Mouse (Mus musculus): ENCODE results near the gene Apbb2.

Apbb2 gene

DNA sequence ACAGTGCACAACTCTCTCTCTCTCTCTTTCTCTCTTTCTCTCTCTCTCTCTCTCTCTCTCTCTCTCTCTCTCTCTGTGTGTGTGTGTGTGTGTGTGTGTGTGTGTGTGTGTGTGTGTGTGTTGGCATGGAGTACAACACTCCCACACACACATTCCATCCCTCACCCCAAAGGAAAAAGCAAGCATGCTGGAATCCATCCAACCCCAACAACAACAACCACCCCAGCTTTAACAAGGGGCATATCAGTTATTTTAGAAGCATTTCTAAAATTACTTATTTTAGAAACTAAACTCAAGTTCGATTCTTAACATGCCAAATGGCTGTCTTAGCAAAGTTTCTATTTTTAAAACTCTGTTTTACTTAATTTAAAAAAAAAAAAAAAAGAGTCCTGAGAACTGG, 68.9 kb downstream of the Apbb2 start:
- no peak for DNase-seq (ENCODE audit: low read depth, low spot score)

DNA sequence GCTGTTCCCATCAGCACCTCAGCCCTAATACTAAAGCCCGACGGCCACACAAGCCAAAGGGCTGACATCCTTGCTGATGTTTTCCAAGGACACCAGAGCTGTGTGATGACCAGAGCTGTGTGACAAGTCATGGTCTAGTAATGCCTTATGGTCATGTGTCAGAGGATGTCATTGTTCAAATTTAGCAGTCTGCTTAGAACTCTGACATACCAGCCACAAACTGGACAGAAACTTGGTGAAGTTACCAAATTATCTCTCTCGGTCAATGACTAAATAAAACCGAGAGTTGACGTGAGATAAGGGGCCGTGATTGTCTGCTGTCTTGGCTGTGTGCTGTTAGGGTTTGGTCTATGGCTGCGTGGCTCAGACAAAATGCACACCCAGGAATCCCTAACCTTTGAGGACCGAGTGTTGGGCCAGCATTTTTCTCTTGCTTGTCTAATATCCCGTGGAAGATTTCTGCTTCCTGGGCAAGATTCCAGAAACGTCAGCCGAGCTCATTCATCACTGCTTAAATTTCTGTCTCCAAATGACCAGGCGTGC, 71.5 kb downstream of the Apbb2 start:
- no peak for DNase-seq (ENCODE audit: low read depth, low spot score)

DNA sequence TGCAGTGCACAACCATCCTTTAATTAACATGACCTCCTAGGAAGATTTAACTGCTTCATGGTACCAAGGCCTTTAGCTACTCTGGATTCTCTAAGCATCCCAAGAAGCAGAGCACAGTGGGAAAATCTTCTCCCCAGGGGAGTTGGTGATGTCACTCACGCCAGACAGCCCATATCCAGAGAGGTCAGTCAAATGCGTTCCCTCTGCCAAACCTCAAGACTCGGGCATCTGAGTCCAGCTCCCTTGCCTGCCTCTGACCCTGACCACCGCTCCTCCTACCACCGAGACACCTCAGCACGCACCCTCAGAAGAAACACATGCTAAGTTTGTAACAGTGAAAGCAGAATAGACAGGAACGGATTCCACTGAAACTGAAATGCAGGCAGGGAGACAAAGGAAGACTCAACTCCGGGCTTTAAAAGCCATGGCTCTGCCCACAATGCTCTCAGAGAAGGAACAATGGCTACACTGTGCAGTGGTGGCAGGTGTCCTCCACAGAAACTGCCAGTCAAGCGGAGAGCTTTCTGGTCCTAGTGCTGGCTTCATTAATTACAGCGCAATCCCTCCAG, 72.9 kb downstream of the Apbb2 start:
- peak; percentile 30 for DNase-seq (ENCODE audit: low read depth, low spot score)

DNA sequence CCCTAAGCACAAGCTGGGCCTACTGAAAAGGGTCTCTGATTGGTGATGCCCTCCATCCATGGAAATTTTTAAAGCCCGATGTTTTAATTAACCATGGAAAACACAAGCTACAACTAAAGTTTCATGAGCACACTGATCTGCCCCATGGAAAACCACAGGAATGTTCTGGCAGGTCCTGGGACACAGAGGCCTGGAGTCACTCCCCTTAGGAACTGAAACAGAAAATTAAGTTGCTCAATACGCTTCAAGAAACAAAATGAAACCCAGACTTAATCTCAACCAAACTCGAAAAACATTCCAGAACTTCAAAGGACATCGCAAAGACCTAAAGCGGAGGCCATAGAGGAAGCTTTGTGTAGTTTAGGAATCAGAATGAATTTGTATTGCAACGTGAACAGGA, 74.8 kb downstream of the Apbb2 start:
- no peak for DNase-seq (ENCODE audit: low read depth, low spot score)

DNA sequence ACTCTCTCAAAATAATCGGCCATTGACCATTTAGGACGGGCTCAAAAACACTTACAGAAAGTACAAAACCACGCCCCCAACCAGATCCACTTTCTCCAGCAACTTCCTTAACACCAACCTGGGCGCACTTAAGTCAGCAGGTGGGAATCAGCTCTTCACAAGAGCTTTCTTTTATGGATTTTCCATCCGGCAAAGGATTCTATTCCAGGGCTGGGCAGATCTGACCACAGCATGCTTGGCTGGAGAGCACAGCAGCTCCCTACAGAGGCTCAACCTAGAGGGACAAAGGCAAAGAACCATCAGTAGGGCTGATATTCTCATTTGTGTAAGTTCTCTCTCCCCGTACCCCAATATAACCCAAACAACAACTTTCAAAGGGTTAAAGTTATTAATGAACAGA, 75.2 kb downstream of the Apbb2 start:
- DNase-seq (ENCODE audit: low read depth, low spot score): no peak

DNA sequence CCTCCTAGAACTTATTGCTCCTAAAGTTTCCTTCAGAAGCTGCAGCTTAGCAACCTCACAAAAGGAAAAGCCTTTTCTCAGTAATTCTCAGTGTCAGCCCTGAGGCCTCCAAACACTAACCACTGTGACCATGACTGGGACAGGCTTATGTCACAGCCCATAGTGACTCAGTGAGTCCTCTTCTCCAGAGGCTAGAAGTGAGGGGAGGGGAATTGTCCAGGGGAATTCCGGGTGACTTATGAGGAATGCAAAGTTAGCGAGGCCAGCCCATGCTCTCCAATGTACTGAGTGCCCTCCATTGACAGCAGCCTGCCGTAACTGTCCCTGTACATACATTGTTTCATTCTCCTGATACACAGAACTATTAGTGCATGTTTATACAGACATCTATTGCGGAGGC, 76.1 kb downstream of the Apbb2 start:
- DNase-seq (ENCODE audit: low read depth, low spot score): no peak

DNA sequence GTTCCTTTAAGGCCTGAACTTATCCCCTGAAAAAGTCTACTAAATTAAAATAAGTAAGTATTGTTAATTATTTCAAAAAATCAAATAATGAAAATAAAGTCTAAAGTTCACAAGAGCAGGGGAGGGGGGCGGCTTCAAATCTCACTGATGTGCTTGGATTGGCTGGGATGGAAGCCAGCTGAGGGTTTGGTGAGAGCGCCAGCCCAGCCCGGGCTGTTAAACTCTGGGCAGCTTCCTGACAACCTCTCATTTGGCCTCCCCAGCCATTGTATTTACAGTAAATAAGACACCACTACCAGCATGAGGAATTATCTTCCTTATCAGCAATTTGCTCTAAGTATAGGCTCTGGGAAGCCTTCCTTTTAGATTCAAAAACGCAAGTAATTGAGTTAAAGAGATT, 77.2 kb downstream of the Apbb2 start:
- no peak for DNase-seq (ENCODE audit: low read depth, low spot score)

DNA sequence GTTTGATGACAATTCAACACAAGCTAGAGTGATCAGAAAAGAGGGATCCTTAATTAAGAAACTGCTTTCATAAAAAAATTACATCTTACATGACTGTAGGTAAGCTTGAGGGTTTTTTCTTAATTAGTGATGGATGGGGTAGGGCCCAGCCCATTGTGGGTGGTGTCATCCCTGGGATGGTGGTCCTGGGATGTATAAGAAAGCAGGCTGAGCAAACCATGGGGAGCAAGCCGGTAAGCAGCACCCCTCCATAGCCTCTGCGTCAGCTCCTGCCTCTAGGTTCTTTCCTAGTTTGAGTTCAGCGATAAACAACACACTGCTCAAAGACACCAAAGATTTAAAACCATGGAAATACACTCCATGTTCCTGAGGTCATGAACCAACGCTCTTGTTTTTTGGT, 78.3 kb downstream of the Apbb2 start:
- DNase-seq (ENCODE audit: low read depth, low spot score): no peak

DNA sequence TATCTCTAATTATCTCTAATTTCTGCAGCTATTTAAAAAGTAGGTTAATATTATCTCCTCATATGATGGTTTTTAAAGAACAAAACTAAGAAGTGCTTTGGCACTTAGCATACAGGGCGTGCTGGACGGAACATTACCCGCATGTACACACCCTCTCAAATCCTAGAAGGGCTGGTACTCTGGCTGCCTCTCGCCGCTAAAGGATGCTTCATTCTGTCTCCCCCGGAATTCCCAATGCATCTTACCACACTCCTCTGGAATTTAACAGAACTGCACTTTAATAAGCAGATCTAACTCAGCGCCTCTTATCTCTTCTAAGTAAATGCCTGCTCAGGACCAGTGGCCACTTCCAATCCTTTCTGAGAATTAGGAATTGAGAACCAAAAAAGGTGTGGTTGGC, 80.8 kb downstream of the Apbb2 start:
- DNase-seq (ENCODE audit: low read depth, low spot score): no peak

DNA sequence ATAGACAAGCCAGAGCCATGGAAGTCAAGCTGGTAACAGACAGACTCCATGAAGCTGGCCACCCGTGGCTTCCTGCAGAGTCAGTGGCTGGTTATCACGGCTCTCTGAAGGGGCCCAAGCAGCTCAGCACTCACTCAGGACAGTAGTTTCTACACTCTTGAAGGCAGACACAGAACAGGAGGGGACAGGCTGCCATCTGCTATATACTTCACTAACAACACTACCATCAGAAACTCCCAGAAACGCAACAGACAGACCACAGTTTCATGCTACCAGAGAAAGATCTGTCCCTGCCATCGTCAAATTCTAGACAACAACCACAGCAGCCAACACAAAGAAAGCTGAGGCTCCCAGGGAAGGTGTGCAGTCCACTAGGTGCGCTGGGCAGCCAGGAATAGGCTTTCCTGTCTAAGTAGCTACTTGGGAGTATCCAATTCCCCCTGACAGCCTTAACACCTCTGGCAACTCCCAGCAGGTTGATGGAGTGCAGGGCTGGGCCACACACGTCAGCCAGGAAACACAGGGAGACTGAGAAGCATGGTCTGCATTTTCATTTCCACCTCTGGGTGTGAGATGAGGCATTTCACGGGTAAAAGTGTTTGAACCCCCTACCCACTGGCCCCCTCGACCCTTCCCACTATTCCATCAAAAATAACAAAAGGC, 81.8 kb downstream of the Apbb2 start:
- DNase-seq (ENCODE audit: low read depth, low spot score): no peak

DNA sequence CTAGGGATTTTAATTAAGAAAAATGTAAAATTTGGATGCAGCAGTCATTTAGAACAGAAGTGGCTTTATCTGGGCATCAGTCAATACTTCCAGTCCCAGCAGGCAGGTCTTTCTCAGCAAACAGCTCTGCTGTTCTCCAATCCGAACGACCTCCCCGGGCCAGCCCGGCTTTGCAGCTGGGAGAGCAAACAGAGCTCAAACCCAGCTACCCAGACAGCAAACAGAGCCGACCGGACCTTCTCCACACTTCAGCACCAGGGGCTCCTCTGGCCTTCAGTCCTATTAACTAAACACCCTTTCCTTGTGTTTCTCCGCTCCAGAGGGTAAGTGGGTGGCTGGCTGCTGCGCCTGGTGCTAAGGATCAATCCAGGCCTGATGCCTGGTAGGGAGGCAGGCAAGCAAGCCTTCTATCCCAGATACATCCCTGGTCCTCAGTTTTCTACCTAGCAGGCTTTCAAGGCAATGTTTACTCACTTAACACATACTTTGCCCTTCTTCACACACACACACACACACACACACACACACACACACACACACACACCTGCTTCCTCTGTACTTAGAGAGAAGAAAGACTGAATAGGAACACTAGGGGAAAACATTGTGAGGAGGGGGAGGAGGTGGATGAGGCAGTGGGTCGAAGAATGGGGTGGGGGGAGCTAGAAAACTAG, 82.9 kb downstream of the Apbb2 start:
- DNase-seq (ENCODE audit: low read depth, low spot score): no peak

DNA sequence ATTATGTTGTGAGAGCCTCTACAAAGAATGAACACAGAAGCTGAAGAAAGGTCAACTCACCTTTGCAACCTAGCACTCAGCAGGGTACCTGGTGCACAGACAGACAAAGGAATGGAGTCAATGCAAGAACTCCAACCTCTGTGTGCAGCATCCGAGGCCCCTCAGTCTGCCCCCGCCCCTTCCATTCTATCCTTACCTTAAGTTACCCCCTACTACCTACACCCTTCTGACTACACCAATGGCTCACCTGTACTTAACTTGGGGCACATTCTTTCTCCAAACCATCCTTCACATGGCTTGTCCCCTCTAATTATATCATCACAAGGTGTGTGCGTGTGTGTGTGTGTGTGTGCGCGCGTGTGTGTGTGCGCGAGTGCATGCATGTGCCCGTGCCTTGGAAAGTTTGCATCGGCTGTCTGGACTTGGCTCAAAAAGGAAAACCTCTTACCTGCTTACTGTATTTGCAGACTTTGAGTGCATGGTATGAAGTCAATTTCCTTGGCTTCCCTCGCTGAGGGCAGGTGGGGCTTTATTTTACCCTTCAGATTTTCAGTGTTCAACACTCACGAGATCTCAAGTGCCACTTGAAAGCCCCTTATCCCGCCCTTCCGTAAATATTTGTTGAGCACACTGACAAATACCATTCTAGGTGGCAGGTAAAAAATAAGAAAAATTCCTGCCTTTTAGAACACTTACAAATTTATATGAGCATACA, 84.7 kb downstream of the Apbb2 start:
- DNase-seq (ENCODE audit: low read depth, low spot score): peak; percentile 24

DNA sequence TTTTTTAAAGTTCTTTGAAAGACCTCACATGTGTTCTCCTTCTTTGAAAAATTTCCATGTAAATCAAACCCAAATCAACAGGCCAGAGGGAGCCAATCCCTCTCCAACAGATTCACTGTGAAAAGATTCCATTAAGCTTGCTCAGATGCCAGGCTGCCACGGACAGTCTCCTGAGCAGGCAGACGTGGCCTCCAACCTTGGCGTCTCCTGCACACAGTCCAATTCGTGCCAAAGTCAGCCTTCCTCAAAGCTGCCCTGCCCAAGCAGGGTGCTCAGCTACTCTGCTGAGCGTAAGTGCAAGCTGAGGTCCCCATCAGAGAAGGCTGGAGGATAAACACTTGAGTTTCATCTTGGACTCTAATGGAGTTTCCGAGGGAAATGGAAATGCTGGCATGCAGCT, 85.8 kb downstream of the Apbb2 start:
- no peak for DNase-seq (ENCODE audit: low read depth, low spot score)

DNA sequence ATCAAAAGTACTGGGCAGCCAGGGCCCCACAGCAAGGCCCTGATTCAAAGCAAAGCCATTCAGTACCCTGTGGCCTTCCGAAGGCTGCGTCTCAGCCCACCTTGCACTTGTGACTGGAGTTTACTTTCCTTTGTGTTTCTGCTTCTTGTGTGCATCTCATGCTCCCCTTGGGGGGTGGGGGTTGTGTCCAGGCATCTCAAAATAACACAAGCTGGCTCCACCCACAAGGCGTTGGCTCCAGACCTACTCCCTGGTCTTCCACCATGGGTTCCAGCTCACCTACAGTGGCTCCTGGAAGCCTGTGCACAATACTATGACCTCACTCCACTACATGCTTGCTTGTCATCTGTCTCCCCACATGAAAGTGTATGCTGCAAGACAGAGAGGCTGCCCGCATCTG, 88.2 kb downstream of the Apbb2 start:
- DNase-seq (ENCODE audit: low read depth, low spot score): peak; percentile 73

DNA sequence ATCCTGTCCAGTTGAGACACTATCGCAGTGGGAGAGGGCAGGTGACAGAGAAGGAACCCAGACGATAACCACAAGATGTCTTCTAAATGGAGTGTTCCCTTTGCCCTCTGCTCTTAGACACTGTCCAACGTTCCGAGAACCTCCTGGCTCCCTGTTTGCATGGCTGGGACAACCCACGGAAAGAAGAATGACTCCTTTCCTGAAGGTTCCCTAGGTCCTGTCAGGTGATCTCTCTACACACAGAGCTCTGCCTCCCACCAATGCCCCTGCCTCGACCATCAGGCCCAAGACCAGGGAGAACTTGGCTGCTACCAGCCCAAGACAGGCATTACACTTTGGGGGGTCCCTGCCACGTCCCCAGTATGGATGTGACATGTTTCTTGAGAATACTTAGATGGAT, 89.0 kb downstream of the Apbb2 start:
- DNase-seq (ENCODE audit: low read depth, low spot score): no peak

DNA sequence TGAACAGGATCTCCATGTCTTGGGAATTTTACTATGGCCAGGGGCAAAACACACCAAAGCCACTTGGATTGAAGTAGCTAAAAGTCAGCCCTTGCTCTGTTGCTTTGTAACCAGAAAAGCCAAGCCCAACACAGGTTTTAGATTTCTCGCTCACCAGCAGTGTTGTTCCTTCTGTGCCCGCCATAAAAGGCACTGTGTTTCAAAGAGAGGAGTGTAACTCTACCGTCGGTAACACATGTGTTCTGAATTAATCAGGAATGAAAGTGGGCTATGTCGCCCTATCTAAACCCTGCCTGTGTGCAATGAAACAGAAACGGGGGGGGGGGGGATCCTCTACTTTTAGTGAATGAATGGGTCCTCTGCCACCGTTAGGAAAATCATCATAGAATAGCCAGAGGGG, 90.0 kb downstream of the Apbb2 start:
- no peak for DNase-seq (ENCODE audit: low read depth, low spot score)

DNA sequence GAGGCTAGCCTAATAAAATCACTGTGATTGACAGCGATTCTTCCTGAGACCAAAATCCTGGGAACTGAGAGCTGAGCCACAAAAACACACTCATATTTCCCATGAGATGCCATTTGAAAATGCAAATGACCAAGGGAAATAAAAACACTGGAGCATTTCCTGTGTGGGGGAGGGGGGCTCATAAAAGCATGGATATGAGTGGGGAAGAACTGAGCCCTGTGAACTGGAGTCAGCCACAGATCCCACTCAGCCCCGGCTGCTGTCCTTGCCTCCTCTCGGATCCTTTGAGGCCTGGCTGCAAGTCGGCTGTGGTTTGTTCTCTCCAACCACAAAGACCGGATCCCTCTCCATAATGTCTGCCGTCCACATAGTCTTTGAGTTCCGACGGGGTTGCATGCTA, 91.5 kb downstream of the Apbb2 start:
- no peak for DNase-seq (ENCODE audit: low read depth, low spot score)

DNA sequence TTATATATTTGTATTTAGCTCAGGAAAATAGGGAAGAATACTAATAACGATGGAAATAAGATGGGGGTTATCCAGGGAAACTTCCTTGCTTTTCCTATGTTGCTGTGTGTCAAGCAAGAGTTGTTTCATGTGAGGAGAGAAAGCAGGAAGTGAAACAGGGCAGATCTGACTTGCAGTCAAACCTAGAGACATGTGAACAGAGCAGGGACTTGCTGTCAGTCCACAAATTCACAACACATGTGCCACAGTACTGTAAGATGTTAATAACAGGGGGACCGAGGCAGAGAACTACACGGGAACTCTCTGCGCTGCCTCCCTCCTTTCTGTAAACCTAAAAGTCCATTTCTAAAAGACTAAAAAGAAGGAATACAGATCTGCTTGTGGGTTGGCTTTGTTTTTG, 93.6 kb downstream of the Apbb2 start:
- DNase-seq (ENCODE audit: low read depth, low spot score): no peak

DNA sequence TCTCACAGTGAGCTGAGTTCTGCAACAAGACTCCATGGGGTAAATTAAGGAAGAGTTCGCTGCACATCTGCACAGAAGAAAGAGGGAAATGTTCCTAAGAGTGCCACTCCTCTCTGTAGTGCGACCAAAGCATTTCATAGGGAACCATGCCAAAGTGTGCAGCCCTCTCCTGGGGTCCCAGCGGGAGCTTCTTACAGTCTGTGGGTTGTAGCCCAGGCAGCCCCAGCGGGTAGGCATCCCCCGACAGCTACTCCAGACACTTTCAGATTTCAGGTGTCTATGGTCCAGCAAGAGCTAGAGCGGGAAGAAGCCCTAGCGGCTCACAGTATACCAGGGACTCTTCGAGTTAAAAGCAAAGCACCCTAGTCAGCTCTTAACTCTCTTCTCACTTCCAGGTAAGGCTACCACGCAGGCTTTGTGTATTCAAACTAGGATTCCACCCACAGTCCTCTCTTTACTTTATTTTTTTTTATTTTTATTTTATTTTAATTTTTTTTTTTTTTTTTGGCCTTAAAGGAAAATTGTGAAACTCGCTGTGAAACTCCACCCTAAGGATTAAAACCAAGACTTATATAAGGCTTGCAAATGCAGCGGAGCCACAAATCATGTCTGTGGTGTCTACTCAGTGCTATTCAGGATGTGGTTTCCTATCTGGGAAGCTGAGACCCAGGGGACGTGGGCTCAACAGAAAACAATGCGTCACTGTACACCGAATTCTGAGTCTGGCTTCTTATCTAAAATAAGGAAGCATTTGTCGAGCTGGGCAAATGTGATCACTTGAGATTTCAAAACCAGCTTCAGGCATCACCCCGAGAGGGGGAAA, 94.7 kb downstream of the Apbb2 start:
- peak; percentile 43 for DNase-seq (ENCODE audit: low read depth, low spot score)

DNA sequence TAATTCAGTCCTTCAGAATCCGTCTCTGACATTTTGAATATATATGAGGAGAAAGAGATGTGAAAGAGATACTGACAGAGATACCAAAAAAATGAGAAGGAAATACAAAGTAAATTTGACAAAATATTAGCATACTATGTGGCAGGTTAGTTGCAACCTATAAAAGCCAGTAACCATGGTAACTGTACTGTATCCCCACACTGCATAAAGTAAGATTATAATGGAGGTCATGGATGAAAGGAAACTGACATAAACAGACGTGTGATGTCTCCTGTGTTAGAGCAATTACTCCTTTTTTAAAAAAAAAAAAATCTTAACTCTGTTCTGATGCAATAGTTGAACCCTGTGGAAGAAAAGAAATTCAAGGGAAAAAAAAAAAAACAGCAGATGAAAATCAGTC, 97.3 kb downstream of the Apbb2 start:
- no peak for DNase-seq (ENCODE audit: low read depth, low spot score)

DNA sequence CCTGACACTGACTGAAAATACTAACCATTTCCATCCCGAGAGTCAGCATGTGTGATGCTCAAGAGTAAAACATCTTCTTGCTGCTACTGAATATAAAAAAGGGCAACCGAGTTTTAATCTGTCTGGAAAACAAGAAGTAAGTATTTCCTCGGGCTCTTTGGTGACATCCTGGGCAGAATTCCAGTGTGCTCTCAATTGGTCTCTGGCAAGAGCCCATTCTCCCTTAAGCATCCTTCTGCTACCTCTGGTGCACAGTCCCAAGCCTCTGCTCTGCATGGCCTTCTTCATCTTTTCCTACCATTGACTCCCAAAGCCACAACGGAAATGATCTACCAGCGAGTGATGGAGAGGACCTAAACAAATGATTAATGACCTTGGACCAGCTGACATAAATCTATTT, 99.1 kb downstream of the Apbb2 start:
- no peak for DNase-seq (ENCODE audit: low read depth, low spot score)

Measured in R1 (cell line).